Mouse (Mus musculus) cerebellum, adult 18-20 months (tissue): ENCODE results near the gene 2310011J03Rik.

Experiments used
- DNase-seq, 2 experiments: peaks; one replicate each; pipeline ENCODE4 v3.0.0; 2021

2310011J03Rik gene

GRCm38 (mm10) chr10:80292251-80293146 lies 27.8 kb downstream of the 2310011J03Rik start, which contains the start of gene Rps15:
TSS of gene Rps15 (plus strand) at chr10:80292453.
- peak; percentile 96 for DNase-seq

GRCm38 (mm10) chr10:80288657-80289056 lies 31.7 kb downstream of the 2310011J03Rik start:
- DNase-seq, result no peak

GRCm38 (mm10) chr10:80288097-80288496 lies 32.2 kb downstream of the 2310011J03Rik start:
- no peak for DNase-seq

- no peak for DNase-seq
Measured at GRCm38 (mm10) chr10:80285222-80286070, 34.9 kb downstream of the 2310011J03Rik start.

- DNase-seq, result peak in 1 of 2 experiments; percentile 24
Measured at GRCm38 (mm10) chr10:80282481-80283441, 37.6 kb downstream of the 2310011J03Rik start.

- peak in 1 of 2 experiments; percentile 56 for DNase-seq
Measured at GRCm38 (mm10) chr10:80281921-80282371, 38.4 kb downstream of the 2310011J03Rik start.

- DNase-seq, result no peak
Measured at GRCm38 (mm10) chr10:80281304-80281703, 39.0 kb downstream of the 2310011J03Rik start.

- no peak for DNase-seq
Measured at GRCm38 (mm10) chr10:80279273-80279672, 41.1 kb downstream of the 2310011J03Rik start.

- no peak for DNase-seq
Measured at GRCm38 (mm10) chr10:80278390-80278789, 41.9 kb downstream of the 2310011J03Rik start.

- no peak for DNase-seq
Measured at GRCm38 (mm10) chr10:80276238-80276637, 44.1 kb downstream of the 2310011J03Rik start.

- no peak for DNase-seq
Measured at GRCm38 (mm10) chr10:80273847-80274246, 46.5 kb downstream of the 2310011J03Rik start.

- peak in 1 of 2 experiments; percentile 30 for DNase-seq
Measured at GRCm38 (mm10) chr10:80271870-80272585, 48.3 kb downstream of the 2310011J03Rik start.

- no peak for DNase-seq
Measured at GRCm38 (mm10) chr10:80271186-80271843, 49.0 kb downstream of the 2310011J03Rik start.

GRCm38 (mm10) chr10:80270734-80271181 lies 49.6 kb downstream of the 2310011J03Rik start:
- DNase-seq, result peak; percentile 60 to 61

- DNase-seq, result no peak
Measured at GRCm38 (mm10) chr10:80270099-80270498, 50.2 kb downstream of the 2310011J03Rik start.
